In the genomic region with DNA sequence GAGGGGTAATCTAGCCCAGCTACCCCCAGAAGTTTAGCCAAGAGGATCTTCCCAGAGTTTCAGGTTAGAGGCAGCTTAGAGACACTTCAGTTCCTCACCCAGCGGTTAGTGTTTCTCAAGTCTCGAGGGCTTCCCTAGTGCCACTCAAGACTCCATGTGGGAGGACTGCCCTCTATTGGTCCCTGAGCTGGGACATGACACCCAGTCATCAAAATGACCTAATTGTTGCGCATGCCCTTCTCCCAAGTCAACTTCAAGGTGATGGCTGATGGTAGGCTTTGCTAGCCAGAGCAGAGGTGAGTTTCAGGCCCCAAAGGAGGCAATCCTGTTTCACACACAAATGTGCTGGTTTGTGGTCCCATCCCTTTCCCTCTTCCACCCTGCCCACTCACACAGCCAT, we compare ENCODE assay signal across 11 mouse cellular contexts. TPM values are rescaled to one million over a fixed set of nuclear protein-coding genes. Genes with fewer than 3 reads are reported as not detected.
A peak's percentile ranks its signal among the peaks of the same experiment; 100 is the strongest.
DNase-seq lines count a peak whose midpoint lies in the region; ATAC-seq and TF ChIP-seq lines count a peak whose summit lies in the region.
"Had no signal": no experiment of that assay in that cellular context is flagged by ENCODE, and none has a peak within 500 bp of the region (broad histone marks: within the 10 kb centered on the region; RNA-seq: fewer than 3 reads in every experiment).

No protein-coding gene starts in this region.

- no peaks in the 10 kb centered on the region for H3K9me3 ChIP-seq in neural tube, embryonic 12.5 days
- no peaks in the 10 kb centered on the region for H3K9me3 ChIP-seq in neural tube, embryonic 15.5 days (replicated peaks)

- WGBS in neural tube, embryonic 12.5 days: 57% methylated on average over 3 of the region's 3 CpGs
- WGBS in neural tube, embryonic 15.5 days: 59% methylated on average over 3 of the region's 3 CpGs

- peak overlapping the region; percentile 35; the same call in 1 of the 2 replicates for H3K4me2 ChIP-seq in neural tube, embryonic 12.5 days (replicated peaks)
- H3K4me2 ChIP-seq in neural tube, embryonic 15.5 days: no peak overlapping the region

- TF ChIP-seq CTCF in cortical plate, adult 2 months (IDR thresholded peaks at IDR 0.05; ENCODE audit: extremely low read depth, insufficient read depth, low read length): peak; percentile 47; the same call in 1 of the 2 replicates

- H3K9ac ChIP-seq in neural tube, embryonic 12.5 days: no peak overlapping the region
- H3K9ac ChIP-seq in neural tube, embryonic 15.5 days (replicated peaks): no peak overlapping the region

- ATAC-seq in neural tube, embryonic 12.5 days (ENCODE audit: low FRiP score, low read depth): no peak
- no peak for ATAC-seq in neural tube, embryonic 15.5 days (ENCODE audit: low FRiP score)
- no peak for ATAC-seq in megakaryocyte, adult 5-6 weeks (ENCODE audit: poor library complexity, severe bottlenecking)
- ATAC-seq: Patski had no signal

- no peaks in the 10 kb centered on the region for H3K36me3 ChIP-seq in neural tube, embryonic 12.5 days
- no peaks in the 10 kb centered on the region for H3K36me3 ChIP-seq in neural tube, embryonic 15.5 days

- peaks cover 86% of the 10 kb centered on the region for H3K27me3 ChIP-seq in neural tube, embryonic 12.5 days (replicated peaks)
- peaks cover 87% of the 10 kb centered on the region for H3K27me3 ChIP-seq in neural tube, embryonic 15.5 days (replicated peaks)

- H3K4me3 ChIP-seq in neural tube, embryonic 12.5 days: no peak overlapping the region
- H3K4me3 ChIP-seq in neural tube, embryonic 15.5 days (replicated peaks): no peak overlapping the region
- H3K4me3 ChIP-seq in cortical plate, adult 2 months (ENCODE audit: insufficient read depth, low read length): no peak overlapping the region

- TF ChIP-seq POLR2A in cortical plate, adult 2 months (IDR thresholded peaks at IDR 0.05; ENCODE audit: extremely low read depth, insufficient read depth, low read length): no peak

- no peak overlapping the region for H3K27ac ChIP-seq in neural tube, embryonic 12.5 days
- no peak overlapping the region for H3K27ac ChIP-seq in neural tube, embryonic 15.5 days (replicated peaks)
- no peak overlapping the region for H3K27ac ChIP-seq in cortical plate, adult 2 months (ENCODE audit: insufficient read depth, low read length)

- peaks cover 28% of the 10 kb centered on the region for H3K4me1 ChIP-seq in neural tube, embryonic 12.5 days
- peaks cover 37% of the 10 kb centered on the region for H3K4me1 ChIP-seq in neural tube, embryonic 15.5 days
- no peaks in the 10 kb centered on the region for H3K4me1 ChIP-seq in cortical plate, adult 2 months (ENCODE audit: control insufficient read depth, insufficient read depth, low read length)

- peak; percentile 42 for DNase-seq in kidney, postnatal 10 days
- no peak for DNase-seq in kidney, adult 18-20 months
- DNase-seq in cerebellum, adult 18-20 months: no peak
- DNase-seq: gastrocnemius, postnatal 14 days had no signal

RNA-seq across cellular contexts. Expression of gene Pou3f1, which starts 6.4 kb away (rescaled TPM):
- 25.2 and 25.8 TPM in 2 replicates for polyA plus RNA-seq in neural tube, embryonic 12.5 days (2016; fragmentation: Nextera tagmentation; extraction: Ambion mirVana)
- polyA plus RNA-seq in neural tube, embryonic 15.5 days (2015; fragmentation: Nextera tagmentation; extraction: Ambion mirVana): 4.7 and 6.8 TPM in 2 replicates
- polyA plus RNA-seq in cortical plate, adult 2 months (2012; rRNA removed): 13.8 and 15.8 TPM in 2 replicates
- total RNA-seq in megakaryocyte, adult 5-6 weeks (2015): not detected in 2 replicates
- total RNA-seq in megakaryocyte, adult 5-6 weeks (2017): not detected in 2 replicates
- total RNA-seq: hematopoietic stem cell, adult 5-6 weeks had no signal

RNA-seq across cellular contexts. Expression of gene Utp11, which starts 30.4 kb away (rescaled TPM):
- 58.5 and 60.4 TPM in 2 replicates for polyA plus RNA-seq in neural tube, embryonic 12.5 days (2016; fragmentation: Nextera tagmentation; extraction: Ambion mirVana)
- 41.4 and 47.8 TPM in 2 replicates for polyA plus RNA-seq in neural tube, embryonic 15.5 days (2015; fragmentation: Nextera tagmentation; extraction: Ambion mirVana)
- 18.6 and 19.3 TPM in 2 replicates for polyA plus RNA-seq in cortical plate, adult 2 months (2012; rRNA removed)
- total RNA-seq in megakaryocyte, adult 5-6 weeks (2015): 39.3 and 42.0 TPM in 2 replicates
- total RNA-seq in megakaryocyte, adult 5-6 weeks (2017): 34.1 and 39.4 TPM in 2 replicates

RNA-seq across cellular contexts. Expression of gene Fhl3, which starts 37.5 kb away (rescaled TPM):
- 1.6 and 3.6 TPM in 2 replicates for polyA plus RNA-seq in neural tube, embryonic 12.5 days (2016; fragmentation: Nextera tagmentation; extraction: Ambion mirVana)
- polyA plus RNA-seq in neural tube, embryonic 15.5 days (2015; fragmentation: Nextera tagmentation; extraction: Ambion mirVana): 1.8 and 3.3 TPM in 2 replicates
- polyA plus RNA-seq in cortical plate, adult 2 months (2012; rRNA removed): 1.8 and 2.4 TPM in 2 replicates
- total RNA-seq in megakaryocyte, adult 5-6 weeks (2015): 11.5 and 11.7 TPM in 2 replicates
- 4.2 and 5.0 TPM in 2 replicates for total RNA-seq in megakaryocyte, adult 5-6 weeks (2017)

RNA-seq across cellular contexts. Expression of gene Sf3a3, which starts 51.5 kb away (rescaled TPM):
- polyA plus RNA-seq in neural tube, embryonic 12.5 days (2016; fragmentation: Nextera tagmentation; extraction: Ambion mirVana): 157 and 162 TPM in 2 replicates
- polyA plus RNA-seq in neural tube, embryonic 15.5 days (2015; fragmentation: Nextera tagmentation; extraction: Ambion mirVana): 88.4 and 105 TPM in 2 replicates
- polyA plus RNA-seq in cortical plate, adult 2 months (2012; rRNA removed): 33.9 and 35.4 TPM in 2 replicates
- total RNA-seq in megakaryocyte, adult 5-6 weeks (2015): 58.3 and 58.6 TPM in 2 replicates
- 88.3 and 100 TPM in 2 replicates for total RNA-seq in megakaryocyte, adult 5-6 weeks (2017)

RNA-seq across cellular contexts. Expression of gene 3100002H09Rik, which starts 52.4 kb away (rescaled TPM):
- polyA plus RNA-seq in neural tube, embryonic 12.5 days (2016; fragmentation: Nextera tagmentation; extraction: Ambion mirVana): 0.84 and 1.2 TPM in 2 replicates
- polyA plus RNA-seq in neural tube, embryonic 15.5 days (2015; fragmentation: Nextera tagmentation; extraction: Ambion mirVana): 0.28 and 0.42 TPM in 2 replicates
- polyA plus RNA-seq in cortical plate, adult 2 months (2012; rRNA removed): 0.25 and 0.44 TPM in 2 replicates
- total RNA-seq in megakaryocyte, adult 5-6 weeks (2015): not detected in 2 replicates
- total RNA-seq in megakaryocyte, adult 5-6 weeks (2017): not detected in 2 replicates
- total RNA-seq: adrenal gland, postnatal 4 days; gastrocnemius, postnatal 14 days; hematopoietic stem cell, adult 5-6 weeks had no signal
- polyA plus RNA-seq: Patski had no signal
